Mouse (Mus musculus) ES-Bruce4 (cell line): ENCODE measurements around the gene Il1rl2. TPM values are rescaled to one million over a fixed set of nuclear protein-coding genes. Genes with fewer than 3 reads are reported as not detected.

Experiments used
- H3K27ac ChIP-seq: 2 replicates; pipeline ENCODE4 v1.5.1; 2012; ENCODE audit warnings: low read length, inconsistent platforms; ENCODE audit not compliant: insufficient read depth
- H3K27me3 ChIP-seq: 2 replicates; pipeline ENCODE4 v1.6.1; 2012; ENCODE audit warnings: mild to moderate bottlenecking, low read length, inconsistent platforms; ENCODE audit not compliant: control insufficient read depth, poor library complexity, insufficient read depth, severe bottlenecking
- H3K36me3 ChIP-seq: 2 replicates; pipeline ENCODE4 v1.6.1; 2012; ENCODE audit warnings: inconsistent platforms, mild to moderate bottlenecking, low read length, moderate library complexity; ENCODE audit not compliant: control insufficient read depth, poor library complexity, insufficient read depth, severe bottlenecking
- H3K4me1 ChIP-seq: one replicate; pipeline ENCODE4 v1.8.1; 2011; ENCODE audit warnings: low read length; ENCODE audit not compliant: control insufficient read depth, insufficient read depth
- H3K4me3 ChIP-seq: 2 replicates; pipeline ENCODE4 v1.5.1; 2011; ENCODE audit warnings: low read depth, mild to moderate bottlenecking, low read length
- H3K9ac ChIP-seq: 2 replicates; pipeline ENCODE4 v1.6.1; 2012; ENCODE audit warnings: low read depth, mild to moderate bottlenecking, inconsistent platforms; ENCODE audit not compliant: poor library complexity, severe bottlenecking
- H3K9me3 ChIP-seq: replicated peaks from 2 replicates; pipeline ENCODE4 v1.6.1; 2012; ENCODE audit warnings: mild to moderate bottlenecking, low read length, inconsistent platforms; ENCODE audit not compliant: control insufficient read depth, poor library complexity, insufficient read depth, severe bottlenecking
- CTCF ChIP-seq: IDR thresholded peaks from one replicate; pipeline ENCODE4 v1.8.1; 2011; ENCODE audit warnings: low read depth, low read length
- EP300 ChIP-seq: IDR thresholded peaks from 2 replicates; pipeline ENCODE4 v1.6.1; 2011; ENCODE audit warnings: low read depth, low read length; ENCODE audit not compliant: insufficient read depth
- POLR2A ChIP-seq: IDR thresholded peaks from one replicate; pipeline ENCODE4 v1.8.1; 2011; ENCODE audit warnings: low read length; ENCODE audit not compliant: insufficient read depth
- polyA plus RNA-seq: library from polyadenylated mRNA; stranded (reverse); fragments of >200 nt; gene quantifications from 2 replicates; pipeline ENCODE4 v1.2.4, GENCODE M21; 2011; ENCODE audit warnings: low read depth; ENCODE audit not compliant: missing spikeins, insufficient read depth, insufficient read length

Gene Il1rl2
- polyA plus RNA-seq, 1 experiment = 0.30 TPM

DNA sequence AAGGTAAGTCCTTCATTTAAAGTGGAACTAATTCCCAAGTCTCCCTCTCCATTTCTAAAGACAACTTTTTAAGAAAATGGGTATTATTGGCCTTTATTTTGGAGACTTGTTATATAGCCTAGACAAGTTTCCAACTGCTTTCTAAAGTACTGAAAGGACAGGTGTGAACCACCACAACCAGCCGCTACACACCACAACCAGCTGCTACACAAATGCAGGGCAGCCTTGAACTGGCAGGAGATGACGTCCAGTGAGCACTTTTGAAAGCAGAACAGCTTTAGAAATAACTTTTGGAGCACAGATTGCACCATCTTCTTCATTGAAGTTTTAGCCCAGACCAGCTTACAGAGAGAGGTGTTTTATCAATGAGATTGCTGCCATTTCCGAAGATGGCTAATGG lies 3.2 kb downstream of the Il1rl2 start:
- no peaks in the 10 kb centered on the region; the same call in 1 of the 2 replicates for H3K27me3 ChIP-seq

GRCm38 (mm10) chr1:40329526-40329925 lies 5.1 kb downstream of the Il1rl2 start:
- TF ChIP-seq POLR2A = no peak
- no peak for TF ChIP-seq CTCF
- no peak for TF ChIP-seq EP300

More for the DNA sequence above, 3.2 kb downstream of the Il1rl2 start:
- TF ChIP-seq CTCF (no peak), EP300 (no peak), POLR2A (no peak)
- no peaks in the 10 kb centered on the region for H3K36me3 ChIP-seq
- H3K9me3 ChIP-seq = no peaks in the 10 kb centered on the region
- no peak overlapping the region for H3K4me3 ChIP-seq
- no peak overlapping the region for H3K9ac ChIP-seq
- H3K27ac ChIP-seq = no peak overlapping the region
- H3K4me1 ChIP-seq = no peaks in the 10 kb centered on the region

DNA sequence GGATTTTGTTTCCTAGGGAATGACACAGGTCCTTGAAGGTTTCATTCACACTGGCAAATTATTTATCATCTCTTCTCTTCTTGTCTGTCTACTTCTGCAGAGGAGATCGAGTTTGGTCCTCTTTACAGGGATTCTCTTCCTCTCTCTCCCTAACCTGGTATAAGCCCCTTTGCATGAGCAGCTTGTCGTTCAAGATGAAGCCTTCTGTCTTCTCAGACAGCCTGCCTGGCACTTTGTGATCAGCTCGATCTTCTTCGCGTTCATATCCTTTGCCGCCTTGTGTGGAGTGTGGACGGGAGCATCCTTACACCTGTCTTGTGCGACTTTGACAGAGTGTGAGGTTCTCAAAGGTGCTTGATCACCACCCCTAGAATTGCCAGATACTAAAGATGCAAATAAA lies 5.8 kb downstream of the Il1rl2 start:
- no peak overlapping the region for H3K9ac ChIP-seq
- H3K27me3 ChIP-seq = no peaks in the 10 kb centered on the region; the same call in 1 of the 2 replicates
- no peak overlapping the region for H3K4me3 ChIP-seq
- no peak for TF ChIP-seq CTCF
- no peak for TF ChIP-seq POLR2A
- TF ChIP-seq EP300 = no peak
- H3K27ac ChIP-seq = no peak overlapping the region
- H3K36me3 ChIP-seq = no peaks in the 10 kb centered on the region
- no peaks in the 10 kb centered on the region for H3K4me1 ChIP-seq
- no peaks in the 10 kb centered on the region for H3K9me3 ChIP-seq

More at GRCm38 (mm10) chr1:40329526-40329925, 5.1 kb downstream of the Il1rl2 start:
- H3K4me3 ChIP-seq = no peak overlapping the region
- H3K27me3 ChIP-seq = no peaks in the 10 kb centered on the region; the same call in 1 of the 2 replicates
- H3K27ac ChIP-seq = no peak overlapping the region
- H3K9me3 ChIP-seq = no peaks in the 10 kb centered on the region
- H3K36me3 ChIP-seq = no peaks in the 10 kb centered on the region
- no peaks in the 10 kb centered on the region for H3K4me1 ChIP-seq
- no peak overlapping the region for H3K9ac ChIP-seq

- TF ChIP-seq EP300 (no peak), CTCF (no peak), POLR2A (no peak)
- Histone ChIP-seq H3K27ac (no peak overlapping the region), H3K4me1 (no peaks in the 10 kb centered on the region), H3K36me3 (no peaks in the 10 kb centered on the region), H3K4me3 (no peak overlapping the region), H3K27me3 (no peaks in the 10 kb centered on the region), H3K9me3 (no peaks in the 10 kb centered on the region), H3K9ac (no peak overlapping the region)
Observed at GRCm38 (mm10) chr1:40339346-40339745, 14.9 kb downstream of the Il1rl2 start.

GRCm38 (mm10) chr1:40340102-40340501 lies 15.7 kb downstream of the Il1rl2 start:
- no peak overlapping the region for H3K4me3 ChIP-seq
- H3K27me3 ChIP-seq = no peaks in the 10 kb centered on the region
- no peak overlapping the region for H3K9ac ChIP-seq
- TF ChIP-seq CTCF = no peak
- no peak for TF ChIP-seq POLR2A
- TF ChIP-seq EP300 = no peak
- no peaks in the 10 kb centered on the region for H3K9me3 ChIP-seq
- no peak overlapping the region for H3K27ac ChIP-seq
- H3K4me1 ChIP-seq = no peaks in the 10 kb centered on the region
- no peaks in the 10 kb centered on the region for H3K36me3 ChIP-seq

GRCm38 (mm10) chr1:40352158-40352903 lies 27.9 kb downstream of the Il1rl2 start:
- TF ChIP-seq CTCF (no peak), EP300 (no peak), POLR2A (no peak)
- Histone ChIP-seq H3K9me3 (no peaks in the 10 kb centered on the region), H3K9ac (no peak overlapping the region), H3K36me3 (no peaks in the 10 kb centered on the region), H3K4me1 (no peaks in the 10 kb centered on the region), H3K27me3 (no peaks in the 10 kb centered on the region), H3K4me3 (no peak overlapping the region), H3K27ac (no peak overlapping the region)
